Mouse (Mus musculus) heart, embryonic 11.5 days (tissue): ENCODE results near the gene Galp. TPM values are rescaled to one million over a fixed set of nuclear protein-coding genes. Genes with fewer than 3 reads are reported as not detected.

ENCODE experiments used
- polyA plus RNA-seq: library from polyadenylated mRNA; unstranded; fragments of >200 nt; fragmentation: Nextera tagmentation; extraction: Ambion mirVana; gene quantifications from 2 replicates; pipeline ENCODE4 v1.2.1, GENCODE M21; 2014

Gene Galp
- polyA plus RNA-seq, 1 experiment from 2014 or later = not detected

Other genes starting within 250 kb of the Galp start
- not detected in 2 replicates for gene Vmn1r65, start 186.1 kb upstream of the Galp start, polyA plus RNA-seq
- 0.07 TPM in 1 of 2 replicates, not detected in the other for gene Nlrp4c, start 151.9 kb upstream of the Galp start, polyA plus RNA-seq
- gene Zfp787, start 41.1 kb upstream of the Galp start, polyA plus RNA-seq = 9.0 and 13.3 TPM in 2 replicates
- gene Zfp444, start 24.9 kb upstream of the Galp start, polyA plus RNA-seq = 30.9 and 31.4 TPM in 2 replicates
- gene Zscan5b, start 25.2 kb downstream of the Galp start, polyA plus RNA-seq = not detected in 2 replicates
- not detected in 2 replicates for gene Epp13, start 55.6 kb downstream of the Galp start, polyA plus RNA-seq
- 6.3 and 6.7 TPM in 2 replicates for gene Zfp667, start 89.5 kb downstream of the Galp start, polyA plus RNA-seq
- 4.4 and 5.1 TPM in 2 replicates for gene Zfp583, start 134.2 kb downstream of the Galp start, polyA plus RNA-seq
- gene Gm3854, start 146.7 kb downstream of the Galp start, polyA plus RNA-seq = 1.1 and 2.4 TPM in 2 replicates
- 1.5 and 2.0 TPM in 2 replicates for gene Zfp78, start 166.2 kb downstream of the Galp start, polyA plus RNA-seq
- 8.0 and 8.5 TPM in 2 replicates for gene Zfp28, start 186.2 kb downstream of the Galp start, polyA plus RNA-seq
- gene Smim17, start 201.6 kb downstream of the Galp start, polyA plus RNA-seq = not detected in 2 replicates
- gene Gm20715, start 213.2 kb downstream of the Galp start, polyA plus RNA-seq = not detected in 2 replicates
- gene Olfr1344, start 241.6 kb downstream of the Galp start, polyA plus RNA-seq = not detected in 2 replicates